Mouse (Mus musculus) lung, embryonic 16.5 days (tissue): Measurements from ENCODE around the gene Smim13. TPM values are rescaled to one million over a fixed set of nuclear protein-coding genes. Genes with fewer than 3 reads are reported as not detected.

ENCODE experiments used
- ATAC-seq: fragments of 200-750 bp; cut with Nextera tagmentation; 2 replicates; pipeline ENCODE4 v1.8.0; 2017; ENCODE audit warnings: low read depth, mild to moderate bottlenecking, moderate library complexity
- H3K27ac ChIP-seq: fragments of 300-500 bp; sonication (generic); 2 replicates; pipeline ENCODE4 v1.5.1; 2014; ENCODE audit warnings: mild to moderate bottlenecking, control low read depth, low read length
- H3K27me3 ChIP-seq: fragments of 300-500 bp; sonication (generic); 2 replicates; pipeline ENCODE4 v1.6.1; 2014; ENCODE audit warnings: low read depth, low read length, mixed read lengths; ENCODE audit not compliant: control insufficient read depth, insufficient read depth
- H3K36me3 ChIP-seq: fragments of 300-500 bp; sonication (generic); 2 replicates; pipeline ENCODE4 v1.6.1; 2014; ENCODE audit warnings: low read length; ENCODE audit not compliant: control insufficient read depth, insufficient read depth
- H3K4me1 ChIP-seq: fragments of 300-500 bp; sonication (generic); replicated peaks from 2 replicates; pipeline ENCODE4 v1.6.1; 2014; ENCODE audit warnings: low read length, mixed read lengths; ENCODE audit not compliant: control insufficient read depth, insufficient read depth
- H3K4me2 ChIP-seq: fragments of 300-500 bp; sonication (generic); 2 replicates; pipeline ENCODE4 v1.6.1; 2014; ENCODE audit warnings: low read depth, low read length, control low read depth
- H3K4me3 ChIP-seq: fragments of 300-500 bp; sonication (generic); 2 replicates; pipeline ENCODE4 v1.5.1; 2014; ENCODE audit warnings: mild to moderate bottlenecking, low read length, control low read depth
- H3K9ac ChIP-seq: fragments of 300-500 bp; sonication (generic); 2 replicates; pipeline ENCODE4 v1.6.1; 2014; ENCODE audit warnings: low read length, control low read depth
- H3K9me3 ChIP-seq: fragments of 300-500 bp; sonication (generic); 2 replicates; pipeline ENCODE4 v1.6.1; 2016; ENCODE audit warnings: low read length; ENCODE audit not compliant: control insufficient read depth
- WGBS: fragments of 180-500 bp; shearing (Covaris S2); extraction: QIAGEN DNeasy Blood & Tissue Kit; methylation state at CpG from one replicate; pipeline ENCODE4 v1.1.7; 2014; 5-methylcytosine and 5-hydroxymethylcytosine counted together
- polyA plus RNA-seq: library from polyadenylated mRNA; unstranded; fragments of >200 nt; fragmentation: Nextera tagmentation; extraction: Ambion mirVana; gene quantifications from 2 replicates; pipeline ENCODE4 v1.2.1, GENCODE M21; 2015

The Smim13 gene
- polyA plus RNA-seq, 1 experiment from 2014 or later = 12.4 TPM

DNA sequence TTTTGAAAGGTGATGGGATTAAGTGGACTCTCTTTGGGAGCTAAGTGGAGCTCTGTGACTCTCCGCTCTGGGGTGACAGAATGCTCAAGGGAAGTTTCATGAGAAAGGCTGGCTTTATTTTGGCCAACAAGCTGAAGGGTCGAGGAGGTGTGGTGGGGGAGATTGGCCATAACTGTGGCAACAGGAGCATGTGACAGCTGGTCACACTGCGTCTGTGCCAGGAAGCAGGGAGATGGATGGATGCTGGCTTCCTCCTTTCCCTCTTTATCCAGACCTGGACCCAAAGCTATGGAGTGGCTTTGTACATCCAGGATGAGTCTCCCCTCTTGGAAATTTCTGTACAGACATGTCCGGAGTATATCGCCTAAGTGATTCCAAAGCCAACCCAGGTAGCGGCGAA, 16.4 kb upstream of the Smim13 start:
- Histone ChIP-seq H3K4me1 (no peaks in the 10 kb centered on the region), H3K27me3 (no peaks in the 10 kb centered on the region), H3K36me3 (no peaks in the 10 kb centered on the region), H3K9ac (no peak overlapping the region), H3K9me3 (no peaks in the 10 kb centered on the region), H3K27ac (no peak overlapping the region), H3K4me2 (no peak overlapping the region), H3K4me3 (no peak overlapping the region)
- 79% methylated on average over 7 of the region's 7 CpGs for WGBS
- ATAC-seq = no peak

- Histone ChIP-seq H3K36me3 (no peaks in the 10 kb centered on the region), H3K9me3 (no peaks in the 10 kb centered on the region), H3K4me2 (no peak overlapping the region), H3K27ac (no peak overlapping the region), H3K4me1 (no peaks in the 10 kb centered on the region), H3K27me3 (no peaks in the 10 kb centered on the region), H3K4me3 (no peak overlapping the region), H3K9ac (no peak overlapping the region)
- 85% methylated on average over 6 of the region's 6 CpGs for WGBS
- no peak for ATAC-seq
These were observed 14.5 kb upstream of the Smim13 start for GRCm38 (mm10) chr13:41235181-41235580.

DNA sequence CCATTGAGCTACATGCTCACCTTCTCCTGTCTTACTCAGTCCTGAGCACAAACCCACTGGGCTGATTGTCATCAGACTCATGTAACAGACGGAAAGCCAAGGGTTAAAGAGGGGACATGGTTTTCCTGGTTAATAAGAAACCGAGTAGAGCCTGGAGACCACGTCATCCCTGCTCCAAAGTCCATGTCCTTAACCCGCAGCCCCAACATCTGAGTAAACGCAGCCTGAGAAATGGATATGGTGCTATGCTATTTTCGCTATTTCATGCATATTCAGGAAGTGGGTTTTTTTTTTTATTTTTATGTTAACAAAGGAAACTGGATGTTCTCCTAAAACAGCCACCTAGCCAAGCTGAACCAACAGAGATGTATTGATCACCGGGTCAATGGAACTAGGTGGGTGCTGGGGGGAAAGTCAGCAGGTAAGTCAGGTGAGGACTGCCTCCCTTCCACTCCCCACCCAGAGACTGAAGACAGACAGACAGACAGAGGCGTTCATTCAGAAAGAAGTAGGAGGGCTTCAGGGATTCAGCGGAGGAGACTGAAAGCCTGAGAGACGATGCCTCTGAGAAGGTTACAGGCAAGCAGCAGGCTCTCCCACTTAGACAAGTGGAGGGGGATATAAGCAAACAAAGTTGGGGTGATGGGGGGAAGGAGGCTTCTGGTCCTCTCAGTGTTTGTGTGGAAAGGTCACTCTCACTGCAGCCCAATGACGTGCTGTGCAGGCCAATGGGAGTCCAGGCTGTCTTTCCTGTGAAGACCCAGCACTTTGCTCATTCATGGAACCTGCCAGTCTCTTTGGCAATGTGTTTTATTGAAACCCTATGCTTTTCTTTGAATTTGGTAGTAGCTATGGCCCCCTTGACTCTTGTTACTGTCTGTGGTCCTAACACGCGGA, 13.6 kb upstream of the Smim13 start:
- Histone ChIP-seq H3K9ac (no peak overlapping the region), H3K27ac (no peak overlapping the region), H3K4me2 (no peak overlapping the region), H3K4me3 (no peak overlapping the region), H3K9me3 (no peaks in the 10 kb centered on the region), H3K4me1 (no peaks in the 10 kb centered on the region), H3K36me3 (no peaks in the 10 kb centered on the region), H3K27me3 (no peaks in the 10 kb centered on the region)
- ATAC-seq = no peak
- 41% methylated on average over 13 of the region's 13 CpGs for WGBS

DNA sequence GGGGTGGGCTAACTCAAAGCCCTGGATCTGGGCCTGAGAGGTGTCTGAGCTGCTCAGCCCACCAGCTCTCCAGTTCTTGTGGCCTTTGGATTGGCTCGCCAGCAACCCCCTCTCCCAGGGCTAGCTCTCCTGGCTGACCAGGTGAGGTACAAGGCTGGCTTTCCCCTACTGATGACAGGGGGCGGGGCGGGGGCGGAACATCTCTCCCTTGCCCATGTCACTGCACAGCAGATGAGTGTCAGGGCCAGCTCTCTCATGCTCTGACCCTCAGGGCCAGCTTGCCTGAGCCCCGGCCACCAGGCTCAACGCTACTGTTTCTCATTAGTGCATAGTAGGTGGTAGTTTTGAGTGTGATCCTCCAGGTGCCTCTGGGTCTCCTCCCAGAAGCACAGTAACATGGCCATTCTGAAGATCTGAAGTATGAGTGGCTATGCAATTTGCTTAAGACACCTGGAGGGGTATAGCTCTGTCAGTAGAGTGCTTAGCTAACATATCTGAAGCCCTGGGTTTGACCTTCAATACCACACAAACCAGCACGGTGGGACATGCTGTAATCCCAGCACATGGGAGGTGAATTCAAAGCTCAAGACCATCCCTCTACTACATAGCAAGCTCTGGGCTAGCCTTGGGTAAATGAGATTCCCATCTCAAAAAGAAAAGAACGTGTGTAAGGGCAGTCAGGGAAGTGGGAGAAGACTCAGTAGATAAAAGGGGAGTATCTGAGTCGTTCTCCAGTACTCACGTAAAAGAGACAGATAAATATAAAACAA, 11.4 kb upstream of the Smim13 start:
- Histone ChIP-seq H3K9me3 (no peaks in the 10 kb centered on the region), H3K36me3 (no peaks in the 10 kb centered on the region), H3K4me1 (no peaks in the 10 kb centered on the region), H3K27me3 (no peaks in the 10 kb centered on the region), H3K4me3 (no peak overlapping the region), H3K27ac (no peak overlapping the region), H3K4me2 (no peak overlapping the region), H3K9ac (no peak overlapping the region)
- ATAC-seq = peak; percentile 34; the same call in 1 of the 2 replicates
- 64% methylated on average over 10 of the region's 10 CpGs for WGBS

DNA sequence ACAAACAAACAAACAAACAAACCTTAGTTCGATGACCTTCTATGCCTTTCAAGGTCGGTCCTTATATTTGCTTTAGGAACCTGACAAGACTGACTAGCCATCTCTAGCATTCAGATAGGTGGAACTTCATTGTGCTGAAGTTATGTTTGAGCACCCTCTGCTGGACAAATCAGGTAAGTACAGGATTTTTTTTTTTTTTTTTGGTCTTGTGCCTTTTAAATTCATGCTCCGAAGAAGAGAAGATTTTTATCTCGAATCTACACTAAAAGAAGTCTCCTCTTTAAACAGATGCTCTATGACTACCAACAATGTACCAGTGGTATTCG, 10.9 kb upstream of the Smim13 start:
- Histone ChIP-seq H3K4me2 (no peak overlapping the region), H3K4me1 (no peaks in the 10 kb centered on the region), H3K27me3 (no peaks in the 10 kb centered on the region), H3K27ac (no peak overlapping the region), H3K9ac (no peak overlapping the region), H3K9me3 (no peaks in the 10 kb centered on the region), H3K36me3 (no peaks in the 10 kb centered on the region), H3K4me3 (no peak overlapping the region)
- no peak for ATAC-seq
- 1% methylated on average over 5 of the region's 5 CpGs for WGBS

DNA sequence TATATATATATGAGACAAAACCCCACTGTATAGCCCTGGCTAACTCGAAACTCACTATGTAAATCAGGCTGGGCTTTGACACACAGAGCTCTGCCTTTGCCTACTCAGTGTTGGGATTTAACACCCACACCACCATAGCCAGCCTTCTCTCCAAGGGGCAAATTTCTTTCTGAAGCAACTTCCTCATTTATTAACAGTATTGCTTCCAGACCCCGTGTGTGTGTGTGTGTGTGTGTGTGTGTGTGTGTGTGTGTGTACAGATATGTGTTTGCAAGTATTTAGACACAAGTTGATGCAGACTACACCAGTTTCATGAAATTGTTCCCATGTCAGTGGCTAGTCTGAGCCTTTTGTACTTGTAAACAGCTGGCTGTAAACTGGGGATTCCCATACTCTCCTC, 8.1 kb upstream of the Smim13 start:
- no peak for ATAC-seq
- H3K36me3 ChIP-seq = no peaks in the 10 kb centered on the region
- H3K4me3 ChIP-seq = no peak overlapping the region
- no peak overlapping the region for H3K4me2 ChIP-seq
- no peaks in the 10 kb centered on the region for H3K27me3 ChIP-seq
- no peaks in the 10 kb centered on the region for H3K9me3 ChIP-seq
- WGBS = 72% methylated on average over 2 of the region's 2 CpGs
- H3K27ac ChIP-seq = no peak overlapping the region
- H3K9ac ChIP-seq = no peak overlapping the region
- no peaks in the 10 kb centered on the region for H3K4me1 ChIP-seq

DNA sequence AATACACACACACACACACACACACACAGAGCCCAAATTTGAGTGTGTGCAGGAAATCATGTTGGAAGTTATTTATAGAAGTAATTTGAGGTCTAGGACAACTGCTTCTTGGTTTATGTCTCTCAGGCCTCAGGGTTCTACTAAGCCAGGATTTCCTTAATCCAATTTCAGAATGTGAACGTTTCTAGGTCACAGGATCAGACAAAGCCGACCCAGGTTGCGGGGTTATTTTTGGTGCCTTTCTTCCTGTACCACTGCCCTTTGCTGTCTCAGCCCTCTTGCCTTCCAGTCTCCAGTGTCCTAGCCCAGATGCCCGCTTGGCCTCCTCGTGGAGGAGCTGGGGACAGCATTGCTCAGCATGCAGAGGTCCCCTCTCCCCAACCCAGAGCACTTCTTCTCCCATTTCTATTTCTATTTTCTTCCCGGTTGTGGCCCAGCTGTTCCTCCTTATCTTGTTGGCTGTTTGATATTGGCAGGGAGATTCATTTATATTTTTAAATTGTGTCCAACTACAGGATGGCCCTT, 5.3 kb upstream of the Smim13 start:
- Histone ChIP-seq H3K27me3 (no peaks in the 10 kb centered on the region), H3K4me3 (no peak overlapping the region), H3K4me1 (peaks cover 5% of the 10 kb centered on the region; the same call in 1 of the 2 replicates), H3K27ac (no peak overlapping the region), H3K9ac (no peak overlapping the region), H3K4me2 (no peak overlapping the region), H3K9me3 (no peaks in the 10 kb centered on the region), H3K36me3 (no peaks in the 10 kb centered on the region)
- 43% methylated on average over 6 of the region's 6 CpGs for WGBS
- no peak for ATAC-seq

DNA sequence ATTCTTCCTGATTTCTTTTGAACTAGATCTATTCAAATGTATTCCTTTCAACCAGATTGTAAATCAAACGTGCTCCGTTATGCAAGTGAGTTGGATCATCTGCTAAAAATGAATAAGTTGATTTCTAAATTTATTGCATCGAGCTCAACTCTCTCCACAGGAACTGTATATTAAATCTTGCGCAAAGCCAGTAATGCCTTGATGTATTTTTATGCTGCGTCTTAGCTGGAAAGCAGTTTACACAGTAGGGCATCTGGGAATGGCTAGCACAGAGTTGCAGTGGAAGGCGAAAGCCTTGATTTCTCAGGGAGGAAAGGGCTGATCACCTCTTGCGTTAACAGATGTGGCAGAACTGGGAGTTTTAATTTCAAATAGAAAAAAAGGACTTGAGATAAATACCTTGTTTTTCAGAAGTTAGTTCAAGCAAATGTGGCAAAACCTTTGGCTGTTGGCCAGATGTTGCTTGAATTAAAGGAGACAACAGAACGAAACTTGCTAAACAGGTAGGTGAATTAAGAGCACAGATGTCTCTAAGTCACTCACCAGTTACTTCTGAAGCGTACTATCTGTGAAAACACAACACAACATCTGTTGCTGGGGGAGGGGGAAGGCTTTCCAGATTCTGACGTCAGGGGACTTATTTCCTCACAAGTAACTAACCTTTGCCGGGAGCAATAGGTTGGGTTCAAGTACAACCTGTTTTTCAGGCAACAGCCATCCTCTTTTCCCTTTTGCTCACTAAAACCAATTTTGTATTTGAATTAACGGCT, 708 bp upstream of the Smim13 start:
- 37% methylated on average over 12 of the region's 12 CpGs for WGBS
- H3K4me3 ChIP-seq = peak overlapping the region; percentile 73
- H3K9ac ChIP-seq = peak overlapping the region; percentile 64
- no peaks in the 10 kb centered on the region for H3K27me3 ChIP-seq
- peaks cover 21% of the 10 kb centered on the region for H3K4me1 ChIP-seq
- no peak for ATAC-seq
- peak overlapping the region; percentile 72 for H3K4me2 ChIP-seq
- H3K27ac ChIP-seq = 0 out of 2 replicates have a peak overlapping the region, but pooled peaks have one; percentile 15
- H3K36me3 ChIP-seq = no peaks in the 10 kb centered on the region
- no peaks in the 10 kb centered on the region for H3K9me3 ChIP-seq
